ENCODE assay signal across 25 mouse cellular contexts in genomic region chr2:126572163-126572562, GRCm38 (mm10). TPM values are rescaled to one million over a fixed set of nuclear protein-coding genes. Genes with fewer than 3 reads are reported as not detected.
DNase-seq lines count a peak whose midpoint lies in the region; ATAC-seq and TF ChIP-seq lines count a peak whose summit lies in the region.
"Had no signal": no experiment of that assay in that cellular context is flagged by ENCODE, and none has a peak within 500 bp of the region (broad histone marks: within the 10 kb centered on the region; RNA-seq: fewer than 3 reads in every experiment).

No protein-coding gene starts in this region.

- H3K4me2 ChIP-seq in embryonic facial prominence, embryonic 12.5 days (replicated peaks), result no peak overlapping the region
- no peak overlapping the region for H3K4me2 ChIP-seq in kidney, embryonic 14.5 days (replicated peaks; ENCODE audit: low read depth, low read length)
- H3K4me2 ChIP-seq: embryonic facial prominence, embryonic 13.5 days; heart, embryonic 11.5 days; heart, embryonic 15.5 days; hindbrain, embryonic 13.5 days had no signal

- ATAC-seq in embryonic facial prominence, embryonic 12.5 days (ENCODE audit: insufficient number of reproducible peaks, insufficient read depth, low FRiP score, low TSS enrichment), result peak; percentile 52; the same call in 1 of the 2 replicates
- ATAC-seq in kidney, embryonic 14.5 days (ENCODE audit: low FRiP score, low TSS enrichment), result no peak
- ATAC-seq: CD4-positive, CD25-positive, alpha-beta regulatory T cell, adult 4 months; forebrain, embryonic 14.5 days had no signal

- H3K4me3 ChIP-seq in embryonic facial prominence, embryonic 12.5 days, result no peak overlapping the region
- no peak overlapping the region for H3K4me3 ChIP-seq in embryonic facial prominence, embryonic 10.5 days
- no peak overlapping the region for H3K4me3 ChIP-seq in kidney, adult 2 months (ENCODE audit: insufficient read depth, low read depth, low read length)
- no peak overlapping the region for H3K4me3 ChIP-seq in kidney, embryonic 14.5 days (ENCODE audit: low read length)
- H3K4me3 ChIP-seq: embryonic facial prominence, embryonic 13.5 days; erythroblast, embryonic 14.5 days; forebrain, embryonic 10.5 days; heart, embryonic 15.5 days; hindbrain, embryonic 13.5 days had no signal

- no peak for TF ChIP-seq POLR2A in kidney, adult 2 months (IDR thresholded peaks at IDR 0.05; ENCODE audit: low read depth, low read length)

- H3K27ac ChIP-seq in embryonic facial prominence, embryonic 12.5 days, result no peak overlapping the region
- H3K27ac ChIP-seq in embryonic facial prominence, embryonic 10.5 days (replicated peaks), result no peak overlapping the region
- H3K27ac ChIP-seq in kidney, adult 2 months (ENCODE audit: insufficient read depth, low read depth, low read length), result 0 out of 2 replicates have a peak overlapping the region, but pooled peaks have one; percentile 8
- H3K27ac ChIP-seq in kidney, embryonic 14.5 days (ENCODE audit: low read depth, low read length), result no peak overlapping the region
- H3K27ac ChIP-seq: embryonic facial prominence, embryonic 13.5 days; forebrain, embryonic 10.5 days; heart, embryonic 15.5 days; hindbrain, embryonic 13.5 days had no signal

- H3K36me3 ChIP-seq in embryonic facial prominence, embryonic 12.5 days, result no peaks in the 10 kb centered on the region
- no peaks in the 10 kb centered on the region for H3K36me3 ChIP-seq in embryonic facial prominence, embryonic 10.5 days (replicated peaks)
- H3K36me3 ChIP-seq in kidney, adult 2 months (ENCODE audit: control insufficient read depth, insufficient read depth, low read length), result peaks cover 12% of the 10 kb centered on the region; the same call in 1 of the 2 replicates
- no peaks in the 10 kb centered on the region for H3K36me3 ChIP-seq in kidney, embryonic 14.5 days (ENCODE audit: control insufficient read depth, insufficient read depth, low read length)
- H3K36me3 ChIP-seq: embryonic facial prominence, embryonic 13.5 days; forebrain, embryonic 10.5 days; G1E; heart, embryonic 15.5 days had no signal

- TF ChIP-seq CTCF in kidney, adult 2 months (conservative IDR thresholded peaks at IDR 0.05; ENCODE audit: insufficient read depth, insufficient read length, low read depth, low read length), result no peak

- 56% methylated on average over 1 of the region's 1 CpGs for WGBS in embryonic facial prominence, embryonic 12.5 days
- 79% methylated on average over 1 of the region's 1 CpGs for WGBS in embryonic facial prominence, embryonic 10.5 days
- 35% methylated on average over 1 of the region's 1 CpGs for WGBS in kidney, adult 2 months
- 42% methylated on average over 1 of the region's 1 CpGs for WGBS in kidney, embryonic 14.5 days

- H3K9ac ChIP-seq in embryonic facial prominence, embryonic 12.5 days, result no peak overlapping the region
- H3K9ac ChIP-seq in kidney, embryonic 14.5 days (ENCODE audit: low read depth, low read length), result no peak overlapping the region
- H3K9ac ChIP-seq: embryonic facial prominence, embryonic 13.5 days; heart, embryonic 15.5 days; hindbrain, embryonic 13.5 days had no signal

- H3K27me3 ChIP-seq in embryonic facial prominence, embryonic 12.5 days, result no peaks in the 10 kb centered on the region; the same call in 1 of the 2 replicates
- no peaks in the 10 kb centered on the region for H3K27me3 ChIP-seq in embryonic facial prominence, embryonic 10.5 days (replicated peaks; ENCODE audit: low read depth, poor library complexity, severe bottlenecking)
- H3K27me3 ChIP-seq in kidney, adult 2 months (replicated peaks; ENCODE audit: control insufficient read depth, insufficient read depth, low read length), result no peaks in the 10 kb centered on the region
- no peaks in the 10 kb centered on the region for H3K27me3 ChIP-seq in kidney, embryonic 14.5 days (ENCODE audit: control insufficient read depth, insufficient read depth, low read length)
- H3K27me3 ChIP-seq: embryonic facial prominence, embryonic 13.5 days; heart, embryonic 15.5 days; hindbrain, embryonic 13.5 days had no signal

- peaks cover 5% of the 10 kb centered on the region for H3K9me3 ChIP-seq in embryonic facial prominence, embryonic 12.5 days
- H3K9me3 ChIP-seq in embryonic facial prominence, embryonic 10.5 days, result peaks cover 8% of the 10 kb centered on the region; the same call in 1 of the 2 replicates
- H3K9me3 ChIP-seq in kidney, embryonic 14.5 days (ENCODE audit: control insufficient read depth, low read length), result no peaks in the 10 kb centered on the region
- H3K9me3 ChIP-seq: G1E had no signal

- no peak for DNase-seq in embryonic facial prominence, embryonic 10.5 days (ENCODE audit: low spot score)
- DNase-seq in kidney, adult 2 months, result peak; percentile 57
- DNase-seq in kidney, adult 18-20 months, result no peak
- DNase-seq in kidney, postnatal 36 days, result peak; percentile 41 to 65
- no peak for DNase-seq in MN1 (ENCODE audit: low spot score)
- DNase-seq: adrenal gland, postnatal 10 days; B cell, adult 2 months; cerebellum, adult 11 months; cerebellum, adult 8-10 months; cerebellum, postnatal 14 days; embryo, embryonic 11 days; gastrocnemius, postnatal 36 days; heart, adult 11 months; heart, postnatal 14 days had no signal

- 0 out of 2 replicates have a peak, but pooled peaks cover 5% of the 10 kb centered on the region for H3K4me1 ChIP-seq in embryonic facial prominence, embryonic 12.5 days
- H3K4me1 ChIP-seq in embryonic facial prominence, embryonic 10.5 days, result no peaks in the 10 kb centered on the region
- peaks cover 5% of the 10 kb centered on the region; the same call in 1 of the 2 replicates for H3K4me1 ChIP-seq in kidney, adult 2 months (ENCODE audit: control insufficient read depth, insufficient read depth, low read length)
- no peaks in the 10 kb centered on the region for H3K4me1 ChIP-seq in kidney, embryonic 14.5 days (ENCODE audit: control insufficient read depth, insufficient read depth, low read length)
- H3K4me1 ChIP-seq: forebrain, embryonic 10.5 days; heart, embryonic 15.5 days; hindbrain, embryonic 13.5 days had no signal

RNA-seq across cellular contexts. Expression of gene Slc27a2, which starts 20.0 kb away (rescaled TPM):
- polyA plus RNA-seq in embryonic facial prominence, embryonic 12.5 days (2016; fragmentation: Nextera tagmentation; extraction: Ambion mirVana), result 4.3 and 4.5 TPM in 2 replicates
- 1.5 and 3.8 TPM in 2 replicates for polyA plus RNA-seq in embryonic facial prominence, embryonic 10.5 days (2016; fragmentation: Nextera tagmentation; extraction: Ambion mirVana)
- 1,333 and 1,911 TPM in 2 replicates for polyA plus RNA-seq in kidney, adult 2 months (2012; rRNA removed)
- 3.9 and 9.6 TPM in 2 replicates for polyA plus RNA-seq in kidney, embryonic 14.5 days (2014; fragmentation: Nextera tagmentation; extraction: Ambion mirVana)
- polyA plus RNA-seq: CD4-positive, CD25-positive, alpha-beta regulatory T cell, adult 4 months; erythroblast, embryonic 14.5 days; G1E had no signal

RNA-seq across cellular contexts. Expression of gene Hdc, which starts 46.9 kb away (rescaled TPM):
- 0.99 and 1.3 TPM in 2 replicates for polyA plus RNA-seq in embryonic facial prominence, embryonic 12.5 days (2016; fragmentation: Nextera tagmentation; extraction: Ambion mirVana)
- polyA plus RNA-seq in embryonic facial prominence, embryonic 10.5 days (2016; fragmentation: Nextera tagmentation; extraction: Ambion mirVana), result 0.40 and 0.95 TPM in 2 replicates
- 8.1 and 11.7 TPM in 2 replicates for polyA plus RNA-seq in kidney, adult 2 months (2012; rRNA removed)
- polyA plus RNA-seq in kidney, embryonic 14.5 days (2014; fragmentation: Nextera tagmentation; extraction: Ambion mirVana), result 16.3 and 45.6 TPM in 2 replicates

Comparison
In these comparisons a context has a peak if more than half of its experiments do, and no peak if none do; other contexts are left out.
1. DNase-seq: peak in kidney, adult 2 months (single experiment) and kidney, postnatal 36 days (2 of 2); none in embryonic facial prominence, embryonic 10.5 days (single experiment), kidney, adult 18-20 months (single experiment) and MN1 (single experiment).
2. RNA of gene Slc27a2, which starts 20.0 kb away (polyA plus RNA-seq): 1,333 to 1,911 TPM in kidney, adult 2 months; 3.9 to 9.6 TPM in kidney, embryonic 14.5 days, 4.3 to 4.5 TPM in embryonic facial prominence, embryonic 12.5 days and 1.5 to 3.8 TPM in embryonic facial prominence, embryonic 10.5 days; every median in the first group is over 100 times any median in the second.